Mouse (Mus musculus) lung, adult 2 months (tissue): ENCODE measurements around the gene Lepr.

Experiments
- CTCF ChIP-seq: fragments of 200-500 bp; IDR thresholded peaks from 2 replicates; pipeline ENCODE4 v1.5.1; 2011; ENCODE audit warnings: mild to moderate bottlenecking, low read length, control low read depth; ENCODE audit not compliant: insufficient read depth
- POLR2A ChIP-seq: fragments of 200-500 bp; IDR thresholded peaks from 2 replicates; pipeline ENCODE4 v1.6.1; 2011; ENCODE audit warnings: low read depth, mild to moderate bottlenecking, control low read depth, low read length, borderline replicate concordance; ENCODE audit errors: extremely low read depth

DNA sequence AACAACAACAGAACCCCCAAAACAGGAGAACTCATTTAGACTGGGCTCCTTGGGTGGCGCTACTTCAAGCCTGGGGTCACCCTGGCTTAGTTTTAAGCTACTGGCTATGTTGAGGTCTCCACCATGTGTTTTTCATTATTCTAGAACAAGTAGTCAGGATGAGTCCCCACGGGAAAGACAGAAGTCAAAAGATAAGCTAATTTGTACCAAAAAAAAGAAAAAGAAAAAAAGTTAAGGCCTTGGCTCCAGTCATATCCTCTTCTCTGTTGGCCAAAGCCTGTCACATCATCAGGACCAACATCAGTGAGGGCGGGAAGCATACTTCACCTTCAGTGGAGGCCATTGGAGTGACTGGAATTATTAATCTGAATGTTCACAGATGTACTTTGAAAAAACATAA, 32.4 kb upstream of the Lepr start:
- no peak for TF ChIP-seq CTCF
- TF ChIP-seq POLR2A: no peak
